Mouse (Mus musculus) liver, adult 2 months (tissue): ENCODE results near the gene Rasgrp2. TPM values are rescaled to one million over a fixed set of nuclear protein-coding genes. Genes with fewer than 3 reads are reported as not detected.

Source experiments
- DNase-seq: peaks from one replicate; pipeline ENCODE4 v3.0.0-alpha.2; 2011; ENCODE audit warnings: low read depth, low spot score; ENCODE audit errors: extremely low read depth
- H3K27ac ChIP-seq: fragments of 200-500 bp; replicated peaks from 2 replicates; pipeline ENCODE4 v1.5.1; 2012; ENCODE audit warnings: low read depth, mild to moderate bottlenecking, control low read depth, inconsistent platforms, low read length; ENCODE audit not compliant: insufficient read depth
- H3K27me3 ChIP-seq: fragments of 200-500 bp; 2 replicates; pipeline ENCODE4 v1.6.1; 2012; ENCODE audit warnings: mild to moderate bottlenecking, moderate library complexity, low read length, inconsistent platforms; ENCODE audit not compliant: control insufficient read depth, insufficient read depth
- H3K36me3 ChIP-seq: fragments of 200-500 bp; 2 replicates; pipeline ENCODE4 v1.6.1; 2012; ENCODE audit warnings: low read length, inconsistent platforms; ENCODE audit not compliant: control insufficient read depth, insufficient read depth
- H3K4me1 ChIP-seq: fragments of 200-500 bp; 2 replicates; pipeline ENCODE4 v1.6.1; 2011; ENCODE audit warnings: low read length; ENCODE audit not compliant: control insufficient read depth, insufficient read depth
- H3K4me3 ChIP-seq: fragments of 200-500 bp; 2 replicates; pipeline ENCODE4 v1.5.1; 2011; ENCODE audit warnings: low read depth, mild to moderate bottlenecking, control low read depth, low read length, moderate library complexity; ENCODE audit not compliant: insufficient read depth
- H3K79me2 ChIP-seq: fragments of 200-500 bp; 2 replicates; pipeline ENCODE4 v1.6.1; 2012; ENCODE audit warnings: inconsistent platforms, mild to moderate bottlenecking, low read length, moderate library complexity; ENCODE audit not compliant: control insufficient read depth, insufficient read depth
- H3K9ac ChIP-seq: fragments of 200-500 bp; 2 replicates; pipeline ENCODE4 v1.6.1; 2012; ENCODE audit warnings: low read depth, mild to moderate bottlenecking, control low read depth, inconsistent platforms, low read length
- CTCF ChIP-seq: fragments of 200-500 bp; IDR thresholded peaks from 2 replicates; pipeline ENCODE4 v1.5.1; 2011; ENCODE audit warnings: low read depth, low read length, control low read depth
- POLR2A ChIP-seq: fragments of 200-500 bp; IDR thresholded peaks from 2 replicates; pipeline ENCODE4 v1.6.1; 2011; ENCODE audit warnings: low read length, control low read depth; ENCODE audit not compliant: insufficient read depth; ENCODE audit errors: extremely low read depth
- WGBS: fragments of 180-500 bp; shearing (Covaris S2); methylation state at CpG from one replicate; pipeline ENCODE4 v1.1.7; 2018; 5-methylcytosine and 5-hydroxymethylcytosine counted together
- polyA plus RNA-seq: library from polyadenylated mRNA; depleted of rRNA; stranded (reverse); fragments of >200 nt; gene quantifications from 2 replicates; pipeline ENCODE4 v1.2.3, GENCODE M21; 2012
- total RNA-seq: library from RNA; depleted of rRNA; stranded (reverse); fragments of >200 nt; gene quantifications from 2 replicates; pipeline ENCODE4 v1.2.3, GENCODE M21; 2014

Gene Rasgrp2
- total and polyA plus RNA-seq, 2 experiments: 19.9 to 39.5 TPM

- no peak overlapping the region for H3K9ac ChIP-seq
- H3K4me1 ChIP-seq: no peaks in the 10 kb centered on the region
- no peaks in the 10 kb centered on the region for H3K79me2 ChIP-seq
- H3K4me3 ChIP-seq: no peak overlapping the region
- 16% methylated on average over 16 of the region's 16 CpGs for WGBS
- DNase-seq: no peak
- no peak for TF ChIP-seq CTCF
- no peak for TF ChIP-seq POLR2A
- H3K36me3 ChIP-seq: no peaks in the 10 kb centered on the region
- no peaks in the 10 kb centered on the region for H3K27me3 ChIP-seq
- no peak overlapping the region for H3K27ac ChIP-seq
Measured at GRCm38 (mm10) chr19:6389803-6390202, 9.3 kb upstream of the Rasgrp2 start.

- Histone ChIP-seq H3K9ac (no peak overlapping the region), H3K79me2 (no peaks in the 10 kb centered on the region), H3K27ac (no peak overlapping the region), H3K4me3 (no peak overlapping the region), H3K27me3 (no peaks in the 10 kb centered on the region), H3K36me3 (no peaks in the 10 kb centered on the region), H3K4me1 (no peaks in the 10 kb centered on the region)
- no peak for DNase-seq
- 39% methylated on average over 6 of the region's 6 CpGs for WGBS
- no peak for TF ChIP-seq CTCF
- no peak for TF ChIP-seq POLR2A
Measured at GRCm38 (mm10) chr19:6390251-6390650, 8.9 kb upstream of the Rasgrp2 start.

- no peak for DNase-seq
- Histone ChIP-seq H3K4me1 (no peaks in the 10 kb centered on the region), H3K36me3 (no peaks in the 10 kb centered on the region), H3K79me2 (no peaks in the 10 kb centered on the region), H3K4me3 (no peak overlapping the region), H3K27ac (no peak overlapping the region), H3K9ac (no peak overlapping the region), H3K27me3 (no peaks in the 10 kb centered on the region)
- 96% methylated on average over 14 of the region's 14 CpGs for WGBS
- peak; percentile 25; the same call in 1 of the 2 replicates for TF ChIP-seq CTCF
- TF ChIP-seq POLR2A: no peak
Measured at GRCm38 (mm10) chr19:6392743-6393393, 6.3 kb upstream of the Rasgrp2 start.

GRCm38 (mm10) chr19:6393637-6394036 is 5.5 kb upstream of the Rasgrp2 start:
- no peaks in the 10 kb centered on the region for H3K36me3 ChIP-seq
- no peaks in the 10 kb centered on the region for H3K79me2 ChIP-seq
- H3K4me1 ChIP-seq: no peaks in the 10 kb centered on the region
- H3K27ac ChIP-seq: no peak overlapping the region
- no peaks in the 10 kb centered on the region for H3K27me3 ChIP-seq
- no peak overlapping the region for H3K4me3 ChIP-seq
- DNase-seq: no peak
- TF ChIP-seq POLR2A: no peak
- TF ChIP-seq CTCF: no peak
- H3K9ac ChIP-seq: no peak overlapping the region
- 94% methylated on average over 16 of the region's 16 CpGs for WGBS

- no peak overlapping the region for H3K27ac ChIP-seq
- no peaks in the 10 kb centered on the region for H3K27me3 ChIP-seq
- H3K4me1 ChIP-seq: no peaks in the 10 kb centered on the region
- H3K79me2 ChIP-seq: no peaks in the 10 kb centered on the region
- H3K4me3 ChIP-seq: no peak overlapping the region
- WGBS: 91% methylated on average over 5 of the region's 5 CpGs
- no peaks in the 10 kb centered on the region for H3K36me3 ChIP-seq
- no peak overlapping the region for H3K9ac ChIP-seq
- no peak for DNase-seq
- TF ChIP-seq CTCF (no peak), POLR2A (no peak)
Measured at GRCm38 (mm10) chr19:6396237-6396636, 2.9 kb upstream of the Rasgrp2 start.

GRCm38 (mm10) chr19:6397582-6398249 is 1.4 kb upstream of the Rasgrp2 start:
- DNase-seq: no peak
- H3K9ac ChIP-seq: no peak overlapping the region
- no peaks in the 10 kb centered on the region for H3K36me3 ChIP-seq
- H3K4me3 ChIP-seq: no peak overlapping the region
- WGBS: 93% methylated on average over 22 of the region's 22 CpGs
- no peaks in the 10 kb centered on the region for H3K79me2 ChIP-seq
- no peaks in the 10 kb centered on the region; the same call in 1 of the 2 replicates for H3K4me1 ChIP-seq
- no peak for TF ChIP-seq POLR2A
- no peak for TF ChIP-seq CTCF
- H3K27ac ChIP-seq: no peak overlapping the region
- H3K27me3 ChIP-seq: no peaks in the 10 kb centered on the region
